8 mouse cellular contexts compared by ENCODE assay signal in genomic region chr1:190911415-190912123, GRCm38 (mm10). TPM values are rescaled to one million over a fixed set of nuclear protein-coding genes. Genes with fewer than 3 reads are reported as not detected.
DNase-seq lines count a peak whose midpoint lies in the region; ATAC-seq lines count a peak whose summit lies in the region.

Gene Rps6kc1, minus strand, starts transcription at chr1:190911770.

- no peaks in the 10 kb centered on the region for H3K27me3 ChIP-seq in intestine, embryonic 16.5 days (replicated peaks; ENCODE audit: control insufficient read depth, insufficient read depth, low read length)
- no peaks in the 10 kb centered on the region for H3K27me3 ChIP-seq in midbrain, embryonic 10.5 days (ENCODE audit: low read depth, poor library complexity, severe bottlenecking)

- peak within 1 kb of the TSS; percentile 82 for H3K9ac ChIP-seq in intestine, embryonic 16.5 days (ENCODE audit: low read depth, low read length)

- peak within 1 kb of the TSS; percentile 74 for H3K4me2 ChIP-seq in intestine, embryonic 16.5 days (ENCODE audit: low read depth, low read length)

- H3K4me1 ChIP-seq in intestine, embryonic 16.5 days (ENCODE audit: control insufficient read depth, insufficient read depth, low read length) = peaks cover 7% of the 10 kb centered on the region; the same call in 1 of the 2 replicates
- H3K4me1 ChIP-seq in midbrain, embryonic 10.5 days = peaks cover 30% of the 10 kb centered on the region

- DNase-seq in adrenal gland, adult 2 months = peak; percentile 87
- peak; percentile 74 for DNase-seq in embryo, embryonic 11.5 days (ENCODE audit: low read depth, low spot score)
- peak; percentile 75 to 81 for DNase-seq in gastrocnemius, postnatal 36 days
- peak; percentile 82 to 83 for DNase-seq in left cerebral cortex, postnatal 36 days (ENCODE audit: low spot score in 2 of 2)
- DNase-seq in midbrain, embryonic 10.5 days (ENCODE audit: low spot score) = peak; percentile 85
- DNase-seq in right cerebral cortex, postnatal 4 days = peak; percentile 92
- DNase-seq in yolk sac, embryonic 10.5 days (ENCODE audit: low spot score) = peak; percentile 85

- peak within 1 kb of the TSS; percentile 74 for H3K4me3 ChIP-seq in intestine, embryonic 16.5 days (ENCODE audit: low read length)
- peak within 1 kb of the TSS; percentile 92 for H3K4me3 ChIP-seq in midbrain, embryonic 10.5 days

- no peaks in the 10 kb centered on the region for H3K9me3 ChIP-seq in intestine, embryonic 16.5 days (ENCODE audit: control insufficient read depth, low read length)
- H3K9me3 ChIP-seq in midbrain, embryonic 10.5 days (replicated peaks) = no peaks in the 10 kb centered on the region

- WGBS in intestine, embryonic 16.5 days = 2% methylated on average over 47 of the region's 47 CpGs
- under 1% methylated on average over 47 of the region's 47 CpGs for WGBS in midbrain, embryonic 10.5 days

- H3K36me3 ChIP-seq in intestine, embryonic 16.5 days (ENCODE audit: control insufficient read depth, insufficient read depth, low read length) = no peaks in the 10 kb centered on the region
- no peaks in the 10 kb centered on the region for H3K36me3 ChIP-seq in midbrain, embryonic 10.5 days

- intact Hi-C loops in gastrocnemius, postnatal 36 days (cut with DNase I) = no loop called here
- intact Hi-C loops in left cerebral cortex, postnatal 36 days (cut with DNase I) = loop anchor here (2.0 kb wide), 1 partner anchor 17 kb away; no protein-coding TSS in a partner anchor

- ATAC-seq in intestine, embryonic 16.5 days = peak; percentile 95

- H3K27ac ChIP-seq in intestine, embryonic 16.5 days (ENCODE audit: low read length) = peak within 1 kb of the TSS; percentile 26; the same call in 1 of the 2 replicates
- peak within 1 kb of the TSS; percentile 91 for H3K27ac ChIP-seq in midbrain, embryonic 10.5 days (replicated peaks)

RNA-seq across cellular contexts. Expression of gene Rps6kc1, which starts in this region (rescaled TPM):
- 10 to 100 TPM; 23.3 to 25.3 TPM for total RNA-seq in adrenal gland, adult 2 months (2021)
- 15.7 and 23.2 TPM in 2 replicates for polyA plus RNA-seq in adrenal gland, adult 2 months (2012; rRNA removed)
- total RNA-seq in gastrocnemius, postnatal 36 days (2021) = 10 to 100 TPM; 14.9 to 18.3 TPM
- polyA plus RNA-seq in intestine, embryonic 16.5 days (2015; fragmentation: Nextera tagmentation; extraction: Ambion mirVana) = 11.8 and 12.1 TPM in 2 replicates
- 100 to 1,000 TPM; 108 to 116 TPM for total RNA-seq in left cerebral cortex, postnatal 36 days (2021)
- polyA plus RNA-seq in midbrain, embryonic 10.5 days (2016; fragmentation: Nextera tagmentation; extraction: Ambion mirVana) = 16.2 and 20.4 TPM in 2 replicates

Comparison
In these comparisons a context has a peak if more than half of its experiments do, and no peak if none do; other contexts are left out.
1. Peak in every context shown above with its lines: DNase-seq, ATAC-seq, H3K4me3 ChIP-seq and H3K27ac ChIP-seq.
2. RNA of gene Rps6kc1 (total RNA-seq): 108 to 116 TPM in left cerebral cortex, postnatal 36 days; 23.3 to 25.3 TPM in adrenal gland, adult 2 months and 14.9 to 18.3 TPM in gastrocnemius, postnatal 36 days; every median in the first group is over 4 times any median in the second.